Mouse (Mus musculus) liver, embryonic 13.5 days (tissue): Measurements from ENCODE around the gene Pak2. TPM values are rescaled to one million over a fixed set of nuclear protein-coding genes. Genes with fewer than 3 reads are reported as not detected.
A peak's percentile ranks its signal among the peaks of the same experiment; 100 is the strongest.

ENCODE experiments used
- ATAC-seq: fragments of 200-750 bp; cut with Nextera tagmentation; 2 replicates; pipeline ENCODE4 v1.8.0; 2017; ENCODE audit warnings: low read depth, mild to moderate bottlenecking, moderate number of reproducible peaks, moderate library complexity
- DNase-seq: peaks from one replicate; pipeline ENCODE4 v3.0.0; 2022
- H3K27ac ChIP-seq: fragments of 300-500 bp; sonication (generic); 2 replicates; pipeline ENCODE4 v1.5.1; 2015; ENCODE audit warnings: moderate library complexity, mild to moderate bottlenecking, inconsistent platforms
- H3K27me3 ChIP-seq: fragments of 300-500 bp; sonication (generic); 2 replicates; pipeline ENCODE4 v1.6.1; 2015; ENCODE audit warnings: mild to moderate bottlenecking, inconsistent platforms
- H3K36me3 ChIP-seq: fragments of 300-500 bp; sonication (generic); 2 replicates; pipeline ENCODE4 v1.6.1; 2015; ENCODE audit warnings: mild to moderate bottlenecking, inconsistent platforms
- H3K4me1 ChIP-seq: fragments of 300-500 bp; sonication (generic); replicated peaks from 2 replicates; pipeline ENCODE4 v1.6.1; 2015; ENCODE audit warnings: inconsistent platforms
- H3K4me2 ChIP-seq: fragments of 300-500 bp; sonication (generic); 2 replicates; pipeline ENCODE4 v1.6.1; 2015; ENCODE audit warnings: inconsistent platforms, mild to moderate bottlenecking, moderate library complexity
- H3K4me3 ChIP-seq: fragments of 300-500 bp; sonication (generic); replicated peaks from 2 replicates; pipeline ENCODE4 v1.5.1; 2015; ENCODE audit warnings: mild to moderate bottlenecking, inconsistent platforms
- H3K9ac ChIP-seq: fragments of 300-500 bp; sonication (generic); 2 replicates; pipeline ENCODE4 v1.6.1; 2015; ENCODE audit warnings: mild to moderate bottlenecking, inconsistent platforms
- H3K9me3 ChIP-seq: fragments of 300-500 bp; sonication (generic); replicated peaks from 2 replicates; pipeline ENCODE4 v1.6.1; 2016; ENCODE audit warnings: inconsistent platforms
- WGBS: fragments of 180-500 bp; shearing (Covaris S2); methylation state at CpG from one replicate; pipeline ENCODE4 v1.1.7; 2015; ENCODE audit not compliant: insufficient replicate concordance; 5-methylcytosine and 5-hydroxymethylcytosine counted together
- polyA plus RNA-seq: library from polyadenylated mRNA; unstranded; fragments of >200 nt; fragmentation: Nextera tagmentation; extraction: Ambion mirVana; gene quantifications from 2 replicates; pipeline ENCODE4 v1.2.1, GENCODE M21; 2015

Pak2 gene
- polyA plus RNA-seq: 10.7 and 14.6 TPM in 2 replicates

GRCm38 (mm10) chr16:32078991-32079511 lies at the start of gene Pak2:
Pak2 (minus strand) TSS chr16:32079342.
- Histone ChIP-seq H3K4me2 (peak within 1 kb of the TSS; percentile 85), H3K36me3 (no peaks in the 10 kb centered on the region; the same call in 1 of the 2 replicates), H3K4me1 (peaks cover 34% of the 10 kb centered on the region), H3K27ac (peak within 1 kb of the TSS; percentile 97), H3K4me3 (peak within 1 kb of the TSS; percentile 94), H3K27me3 (no peaks in the 10 kb centered on the region), H3K9me3 (no peaks in the 10 kb centered on the region), H3K9ac (peak within 1 kb of the TSS; percentile 95)
- peak; percentile 84 for DNase-seq
- ATAC-seq: peak; percentile 95
- under 1% methylated on average over 48 of the region's 60 CpGs for WGBS

GRCm38 (mm10) chr16:32127046-32127445 lies 47.9 kb upstream of the Pak2 start:
- no peaks in the 10 kb centered on the region for H3K27me3 ChIP-seq
- H3K4me2 ChIP-seq: no peak overlapping the region
- 64% methylated on average over 4 of the region's 4 CpGs for WGBS
- DNase-seq (no peak), ATAC-seq (no peak)
- H3K4me1 ChIP-seq: peaks cover 27% of the 10 kb centered on the region
- no peak overlapping the region for H3K9ac ChIP-seq
- H3K4me3 ChIP-seq: no peak overlapping the region
- no peak overlapping the region for H3K27ac ChIP-seq
- no peaks in the 10 kb centered on the region for H3K36me3 ChIP-seq
- H3K9me3 ChIP-seq: no peaks in the 10 kb centered on the region

- H3K4me1 ChIP-seq: peaks cover 16% of the 10 kb centered on the region
- no peak overlapping the region for H3K4me2 ChIP-seq
- ATAC-seq (no peak), DNase-seq (no peak)
- H3K27me3 ChIP-seq: no peaks in the 10 kb centered on the region
- no peaks in the 10 kb centered on the region for H3K9me3 ChIP-seq
- WGBS: 72% methylated on average over 3 of the region's 3 CpGs
- H3K9ac ChIP-seq: no peak overlapping the region
- no peak overlapping the region for H3K27ac ChIP-seq
- H3K4me3 ChIP-seq: no peak overlapping the region
- H3K36me3 ChIP-seq: no peaks in the 10 kb centered on the region
These were observed 46.2 kb upstream of the Pak2 start for GRCm38 (mm10) chr16:32125364-32125763.

GRCm38 (mm10) chr16:32124444-32125335 lies 45.5 kb upstream of the Pak2 start:
- Histone ChIP-seq H3K9me3 (no peaks in the 10 kb centered on the region), H3K4me2 (no peak overlapping the region), H3K36me3 (no peaks in the 10 kb centered on the region), H3K9ac (no peak overlapping the region), H3K27ac (no peak overlapping the region), H3K4me1 (peaks cover 10% of the 10 kb centered on the region), H3K27me3 (no peaks in the 10 kb centered on the region), H3K4me3 (no peak overlapping the region)
- DNase-seq (no peak), ATAC-seq (no peak)
- 51% methylated on average over 17 of the region's 17 CpGs for WGBS

DNA sequence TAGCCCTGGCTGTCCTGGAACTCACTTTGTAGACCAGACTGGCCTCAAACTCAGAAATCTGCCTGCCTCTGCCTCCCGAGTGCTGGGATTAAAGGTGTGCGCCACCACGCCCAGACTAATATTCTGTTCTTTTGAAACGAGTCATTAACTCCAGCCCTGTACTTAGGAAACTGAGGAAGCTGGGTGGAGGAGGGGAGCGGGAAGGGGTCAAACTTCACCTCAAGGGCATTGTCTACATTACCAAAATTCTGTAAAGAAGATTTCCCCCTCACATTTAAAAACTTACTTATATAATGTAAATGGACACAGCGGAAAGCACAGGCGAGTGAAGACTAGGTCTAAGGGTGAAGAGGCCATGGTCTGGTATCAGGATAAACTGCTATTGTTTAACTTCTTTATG lies 44.9 kb upstream of the Pak2 start:
- Histone ChIP-seq H3K4me2 (no peak overlapping the region), H3K9ac (no peak overlapping the region), H3K9me3 (no peaks in the 10 kb centered on the region), H3K36me3 (no peaks in the 10 kb centered on the region), H3K27me3 (no peaks in the 10 kb centered on the region), H3K27ac (no peak overlapping the region), H3K4me1 (peaks cover 3% of the 10 kb centered on the region), H3K4me3 (no peak overlapping the region)
- ATAC-seq (no peak), DNase-seq (no peak)
- WGBS: 76% methylated on average over 7 of the region's 7 CpGs

DNA sequence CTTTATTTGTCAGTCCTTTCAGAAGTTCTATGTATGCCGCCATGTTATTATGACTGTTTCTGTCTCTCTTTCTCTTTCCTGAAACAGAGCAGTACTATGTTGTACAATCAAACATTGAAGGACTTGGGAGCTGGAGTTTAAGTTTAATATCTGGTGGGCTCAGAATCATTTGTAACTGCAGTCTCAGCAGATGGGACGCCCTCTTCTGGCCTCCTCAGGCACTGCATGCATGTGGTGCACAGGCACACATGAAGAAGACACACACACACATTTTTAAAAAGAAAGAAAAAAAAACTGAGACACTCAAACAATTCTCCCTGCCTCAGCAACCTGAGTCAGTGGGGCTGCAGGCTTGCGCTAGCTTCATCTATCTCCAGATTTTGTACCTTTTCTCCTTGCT lies 41.3 kb upstream of the Pak2 start:
- no peak for ATAC-seq
- Histone ChIP-seq H3K9me3 (no peaks in the 10 kb centered on the region), H3K4me3 (no peak overlapping the region), H3K9ac (no peak overlapping the region), H3K27ac (no peak overlapping the region), H3K4me1 (peaks cover 11% of the 10 kb centered on the region), H3K27me3 (no peaks in the 10 kb centered on the region), H3K36me3 (no peaks in the 10 kb centered on the region), H3K4me2 (no peak overlapping the region)
- no peak for DNase-seq
- WGBS: 65% methylated on average over 3 of the region's 3 CpGs

GRCm38 (mm10) chr16:32116186-32116585 lies 37.0 kb upstream of the Pak2 start:
- no peak for ATAC-seq
- Histone ChIP-seq H3K9ac (no peak overlapping the region), H3K27ac (no peak overlapping the region), H3K36me3 (no peaks in the 10 kb centered on the region), H3K4me2 (peak overlapping the region; percentile 28), H3K4me1 (peaks cover 34% of the 10 kb centered on the region), H3K9me3 (no peaks in the 10 kb centered on the region), H3K27me3 (no peaks in the 10 kb centered on the region), H3K4me3 (no peak overlapping the region)
- no peak for DNase-seq
- WGBS: 17% methylated on average over 5 of the region's 5 CpGs

GRCm38 (mm10) chr16:32115781-32116180 lies 36.6 kb upstream of the Pak2 start:
- Histone ChIP-seq H3K9ac (no peak overlapping the region), H3K36me3 (no peaks in the 10 kb centered on the region), H3K27ac (no peak overlapping the region), H3K4me1 (peaks cover 34% of the 10 kb centered on the region), H3K9me3 (no peaks in the 10 kb centered on the region), H3K27me3 (no peaks in the 10 kb centered on the region), H3K4me2 (peak overlapping the region; percentile 28), H3K4me3 (no peak overlapping the region)
- ATAC-seq (no peak), DNase-seq (no peak)
- WGBS: 27% methylated on average over 6 of the region's 6 CpGs

DNA sequence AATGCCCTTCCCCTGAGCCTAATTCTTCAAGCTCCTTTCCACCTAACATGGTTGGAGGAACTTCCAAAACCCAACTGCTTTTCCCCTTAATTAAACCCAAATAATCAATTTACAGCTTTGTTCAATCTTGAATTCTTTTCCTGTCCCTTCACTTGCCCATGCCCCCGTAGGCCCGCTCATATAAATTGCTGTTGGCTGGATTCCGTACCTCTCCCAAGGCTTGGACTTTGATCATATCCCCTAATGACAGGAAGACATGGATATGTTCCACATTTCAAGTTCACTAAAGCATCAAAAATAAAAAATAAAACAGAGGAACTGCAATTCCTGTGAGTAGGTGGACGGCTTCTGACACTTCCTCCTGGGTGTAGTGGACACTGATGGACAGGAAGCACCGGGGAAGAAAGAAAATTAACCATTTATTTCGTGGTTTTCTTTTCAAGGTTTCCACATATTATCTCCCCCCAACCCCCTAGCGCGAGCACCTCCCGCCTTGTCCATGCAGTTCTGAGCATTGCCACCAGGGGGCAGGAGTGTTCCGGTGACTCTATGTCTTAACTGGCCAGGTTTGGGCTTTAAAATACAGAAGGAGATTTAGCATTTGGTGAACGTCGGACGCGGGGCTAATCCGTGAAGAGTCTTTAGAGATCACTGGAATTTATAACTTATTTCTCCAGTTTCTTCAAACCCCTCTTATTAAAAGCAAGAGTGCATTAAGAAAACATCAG lies 36.0 kb upstream of the Pak2 start:
- Histone ChIP-seq H3K27me3 (no peaks in the 10 kb centered on the region), H3K4me3 (no peak overlapping the region), H3K36me3 (no peaks in the 10 kb centered on the region), H3K4me2 (peak overlapping the region; percentile 64), H3K9ac (no peak overlapping the region), H3K27ac (no peak overlapping the region), H3K9me3 (no peaks in the 10 kb centered on the region), H3K4me1 (peaks cover 34% of the 10 kb centered on the region)
- WGBS: 13% methylated on average over 15 of the region's 15 CpGs
- DNase-seq: peak; percentile 68
- ATAC-seq: no peak

DNA sequence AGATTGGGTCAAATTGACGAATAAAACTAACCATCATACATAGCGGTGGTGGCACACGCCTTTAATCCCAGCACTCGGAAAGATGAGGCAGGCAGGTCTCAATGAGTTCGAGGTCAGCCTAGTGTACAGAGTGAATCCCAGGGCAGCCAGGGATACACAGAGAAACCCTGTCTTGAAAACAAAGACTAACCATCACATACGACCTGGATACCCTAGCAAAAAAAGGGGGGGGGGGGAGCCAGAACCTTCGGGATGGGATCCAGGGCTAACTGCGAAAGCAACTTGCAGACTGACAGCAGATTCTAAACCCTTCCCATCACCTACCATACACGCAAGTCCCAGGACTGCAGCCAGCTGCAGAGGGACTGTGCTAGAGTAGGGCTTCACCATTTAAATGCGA lies 35.3 kb upstream of the Pak2 start:
- Histone ChIP-seq H3K9ac (no peak overlapping the region), H3K4me2 (peak overlapping the region; percentile 64), H3K4me1 (peaks cover 34% of the 10 kb centered on the region), H3K27me3 (no peaks in the 10 kb centered on the region), H3K36me3 (no peaks in the 10 kb centered on the region), H3K27ac (peak overlapping the region; percentile 15; the same call in 1 of the 2 replicates), H3K4me3 (no peak overlapping the region; the same call in 1 of the 2 replicates), H3K9me3 (no peaks in the 10 kb centered on the region)
- ATAC-seq: no peak
- no peak for DNase-seq
- 71% methylated on average over 10 of the region's 10 CpGs for WGBS

GRCm38 (mm10) chr16:32113541-32114218 lies 34.5 kb upstream of the Pak2 start:
- peak; percentile 36 for DNase-seq
- Histone ChIP-seq H3K27ac (peak overlapping the region; percentile 48), H3K4me2 (peak overlapping the region; percentile 64), H3K9me3 (no peaks in the 10 kb centered on the region), H3K4me3 (peak overlapping the region; percentile 43), H3K4me1 (peaks cover 34% of the 10 kb centered on the region), H3K27me3 (no peaks in the 10 kb centered on the region), H3K36me3 (no peaks in the 10 kb centered on the region), H3K9ac (peak overlapping the region; percentile 54)
- peak; percentile 74 for ATAC-seq
- 12% methylated on average over 23 of the region's 23 CpGs for WGBS
